Mouse (Mus musculus) kidney, postnatal 10 days (tissue): ENCODE data around the gene Itgav.

ENCODE experiments used
- DNase-seq: peaks from one replicate; pipeline ENCODE4 v3.0.0; 2021; ENCODE audit warnings: mixed read lengths

Itgav gene

DNA sequence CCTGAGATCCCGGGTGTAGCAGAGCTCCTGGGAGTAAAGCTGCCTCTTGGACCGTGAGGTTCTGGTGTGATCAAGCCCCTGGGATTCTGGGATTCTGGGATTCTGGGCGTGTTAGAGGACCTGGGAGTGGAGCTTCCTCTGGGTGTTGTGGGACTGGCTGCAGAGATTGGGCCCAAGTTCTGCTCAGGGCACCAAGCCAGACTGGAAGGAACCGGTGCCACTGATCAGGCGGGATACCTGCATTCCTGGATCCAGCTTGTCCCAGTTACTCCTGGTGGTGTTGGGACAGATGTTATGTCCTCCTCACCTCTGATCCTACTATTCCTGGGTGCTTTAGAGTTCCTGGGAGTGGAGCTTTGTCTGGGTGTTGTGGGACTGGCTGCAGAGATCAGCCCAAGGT lies 28.8 kb downstream of the Itgav start:
- no peak for DNase-seq

DNA sequence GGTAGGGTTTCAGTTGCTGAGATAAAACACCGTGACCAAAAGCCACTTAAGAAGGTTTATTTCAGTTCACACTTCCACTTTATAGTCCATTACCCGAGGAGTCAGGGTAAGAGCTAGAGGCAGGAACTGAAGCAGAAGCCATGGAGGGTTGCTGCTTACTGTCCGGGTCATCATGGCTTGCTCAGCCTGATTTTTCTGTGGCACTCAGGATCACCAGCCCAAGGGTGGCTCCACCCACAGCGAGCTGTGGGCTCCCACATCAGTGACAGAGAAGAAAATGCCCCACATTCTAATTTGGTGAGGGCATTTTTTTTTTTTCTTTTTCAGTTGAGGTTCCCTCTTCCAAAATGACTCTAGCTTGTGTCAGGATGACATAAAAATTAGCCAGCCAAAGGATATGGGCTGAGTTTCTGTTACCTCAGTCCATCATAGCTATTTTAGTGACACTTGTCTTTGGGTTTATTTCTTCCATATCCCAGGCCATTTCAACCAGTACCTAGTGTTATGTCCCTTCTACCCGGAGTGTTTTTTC lies 30.2 kb downstream of the Itgav start:
- no peak for DNase-seq

- no peak for DNase-seq
Measured at GRCm38 (mm10) chr2:83758606-83759215, 34.5 kb downstream of the Itgav start.

GRCm38 (mm10) chr2:83759216-83759648 lies 35.0 kb downstream of the Itgav start:
- peak; percentile 73 for DNase-seq

DNA sequence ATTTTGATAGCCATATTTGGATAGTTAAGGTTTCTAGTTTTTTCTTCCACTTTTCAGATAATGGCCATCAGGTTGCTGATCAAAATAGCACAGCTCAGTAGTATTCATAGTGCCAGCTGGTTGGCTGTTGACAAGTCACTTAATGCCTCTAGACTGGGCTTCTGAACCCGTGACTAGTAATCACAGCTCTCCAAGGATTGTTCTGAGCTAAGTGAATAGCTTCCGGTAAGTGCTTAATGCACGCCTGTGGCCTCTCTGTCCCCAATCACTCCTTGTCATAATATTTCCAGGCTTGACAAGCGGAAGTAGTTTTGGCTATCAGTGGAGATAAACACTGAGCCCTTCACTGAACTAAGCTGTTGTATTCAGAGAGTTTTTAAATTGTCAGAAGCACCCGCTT lies 35.5 kb downstream of the Itgav start:
- no peak for DNase-seq

DNA sequence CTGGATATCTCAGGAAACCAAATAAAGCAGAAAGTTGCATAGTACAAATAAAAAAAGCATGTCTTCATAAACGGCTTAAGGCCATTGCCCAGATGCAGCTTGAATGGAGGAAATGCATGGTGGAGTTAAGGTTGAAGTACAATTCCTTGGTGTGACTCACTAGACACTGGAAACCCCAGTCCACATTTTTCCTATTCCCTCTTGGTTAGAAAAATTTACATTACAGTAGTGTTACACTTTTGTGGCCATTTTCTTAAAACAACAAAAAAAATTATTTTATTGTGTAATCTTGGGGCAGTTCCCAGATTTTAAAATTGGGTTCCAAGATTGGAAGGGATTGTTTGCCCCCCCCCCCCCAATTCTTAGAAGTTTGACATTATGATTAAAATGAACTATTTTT lies 35.9 kb downstream of the Itgav start:
- no peak for DNase-seq

DNA sequence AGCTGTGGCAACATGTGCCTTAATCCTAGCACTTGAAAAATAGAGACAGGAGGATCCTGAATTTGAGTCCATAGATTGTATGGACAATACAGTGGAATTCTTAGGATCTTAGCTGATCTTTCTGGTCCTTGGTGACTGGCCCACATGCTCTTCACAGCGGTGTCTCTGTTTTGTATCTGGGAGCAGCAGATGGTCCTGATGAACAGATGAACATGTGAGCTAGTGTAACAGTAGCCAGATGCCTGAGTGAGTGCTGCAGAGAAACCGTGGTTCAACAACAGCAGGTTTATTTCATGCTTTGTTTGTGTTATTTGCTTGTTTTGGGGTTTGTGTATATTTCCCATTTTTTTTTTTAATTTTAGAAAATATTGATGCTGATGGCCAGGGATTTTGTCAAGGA lies 37.3 kb downstream of the Itgav start:
- DNase-seq, result no peak

GRCm38 (mm10) chr2:83762106-83762855 lies 38.1 kb downstream of the Itgav start:
- DNase-seq, result no peak

- DNase-seq, result peak; percentile 33
Measured at GRCm38 (mm10) chr2:83766058-83766457, 41.9 kb downstream of the Itgav start.

- DNase-seq, result no peak
Measured at GRCm38 (mm10) chr2:83766878-83767277, 42.7 kb downstream of the Itgav start.

DNA sequence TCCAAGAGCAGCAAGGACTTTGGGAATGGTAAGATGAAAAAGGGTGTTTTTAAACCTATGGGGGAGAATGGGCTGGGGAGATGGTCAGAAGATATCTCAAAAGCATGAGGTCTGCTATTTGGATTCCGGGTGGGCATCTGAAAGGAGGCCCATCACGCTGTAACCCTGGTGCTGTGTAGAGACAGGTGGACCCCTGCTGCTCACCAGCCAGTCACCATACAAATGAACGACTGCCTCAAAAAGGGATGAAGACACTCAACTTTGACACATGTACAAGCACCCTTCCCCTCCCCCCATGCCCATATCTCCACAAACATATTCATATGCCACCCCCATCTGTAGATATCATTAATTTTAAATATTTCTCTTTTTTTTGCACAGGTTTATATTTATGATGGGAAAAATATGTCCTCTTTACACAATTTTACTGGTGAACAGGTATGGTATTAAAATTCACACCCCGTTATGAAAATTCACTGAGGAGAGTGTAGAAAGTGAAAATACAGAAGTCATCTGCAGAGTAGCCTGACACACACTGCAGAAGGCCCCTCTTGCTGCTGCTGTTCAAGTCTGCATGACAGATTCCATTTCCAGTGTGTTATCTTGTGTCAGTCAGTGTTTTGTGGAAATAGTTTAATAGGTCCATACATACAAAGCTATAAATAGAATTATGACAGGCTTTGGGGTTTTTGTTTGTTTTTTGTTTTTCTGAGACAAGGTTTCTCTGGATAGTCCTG lies 44.3 kb downstream of the Itgav start:
- DNase-seq, result no peak

DNA sequence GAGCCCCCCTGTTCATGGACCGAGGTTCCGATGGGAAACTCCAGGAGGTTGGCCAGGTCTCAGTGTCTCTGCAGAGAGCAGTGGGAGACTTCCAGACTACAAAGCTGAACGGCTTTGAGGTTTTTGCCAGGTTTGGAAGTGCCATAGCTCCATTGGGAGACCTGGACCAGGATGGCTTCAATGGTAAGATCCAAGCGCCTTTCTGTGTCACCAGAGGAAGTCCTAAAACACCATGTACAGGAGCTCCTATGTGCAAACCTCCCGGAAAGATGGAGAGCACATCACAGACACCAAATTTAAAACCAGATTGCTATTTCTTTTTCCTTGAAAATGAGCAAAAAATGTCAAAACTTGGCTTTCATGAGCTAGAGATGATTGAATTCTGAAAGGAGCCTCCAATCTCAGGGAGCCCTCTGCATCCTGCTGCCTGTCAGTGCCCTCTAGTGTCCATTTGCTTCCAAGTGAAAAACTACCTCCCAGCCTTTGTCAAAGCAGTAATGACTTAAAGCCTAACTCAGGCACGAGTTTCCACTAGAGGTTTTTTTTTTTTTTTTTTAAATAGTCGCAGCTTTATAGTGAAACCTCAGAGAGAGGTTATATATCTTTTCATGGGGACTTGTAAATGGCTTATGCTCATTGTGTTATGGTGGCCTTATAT lies 47.1 kb downstream of the Itgav start:
- DNase-seq, result peak; percentile 75

DNA sequence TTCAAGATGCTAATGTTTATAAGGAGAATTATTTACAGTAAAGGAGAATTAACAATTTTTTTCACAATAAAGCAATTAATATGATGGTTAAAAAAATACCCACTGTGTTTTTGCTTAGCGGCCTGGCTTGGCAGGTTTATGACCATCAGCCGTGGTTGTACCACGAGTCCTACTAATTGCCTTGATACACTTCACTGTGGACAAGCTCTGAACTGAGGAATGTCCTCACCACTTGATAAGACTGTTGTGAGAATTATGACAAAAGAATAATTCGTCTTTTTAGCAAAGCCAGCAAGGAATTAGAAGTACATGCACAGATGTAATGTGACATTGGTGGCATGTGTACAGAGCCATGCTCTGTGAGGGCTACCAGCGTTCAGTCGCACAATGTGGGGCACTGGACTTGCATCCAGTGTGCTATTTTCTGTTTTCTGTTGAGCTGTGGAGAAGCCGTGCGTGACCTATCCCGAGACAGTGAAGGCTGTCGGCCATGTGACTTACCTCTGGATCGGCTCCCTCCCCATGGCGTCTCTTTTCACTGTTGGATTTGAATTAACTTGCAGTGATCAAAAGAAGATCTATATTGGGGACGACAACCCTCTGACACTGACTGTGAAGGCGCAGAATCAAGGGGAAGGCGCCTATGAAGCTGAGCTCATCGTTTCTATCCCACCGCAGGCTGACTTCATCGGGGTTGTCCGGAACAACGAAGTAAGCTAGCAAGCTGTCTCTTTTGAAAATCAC lies 67.3 kb downstream of the Itgav start:
- no peak for DNase-seq

GRCm38 (mm10) chr2:83792102-83792501 lies 67.9 kb downstream of the Itgav start:
- DNase-seq, result no peak

DNA sequence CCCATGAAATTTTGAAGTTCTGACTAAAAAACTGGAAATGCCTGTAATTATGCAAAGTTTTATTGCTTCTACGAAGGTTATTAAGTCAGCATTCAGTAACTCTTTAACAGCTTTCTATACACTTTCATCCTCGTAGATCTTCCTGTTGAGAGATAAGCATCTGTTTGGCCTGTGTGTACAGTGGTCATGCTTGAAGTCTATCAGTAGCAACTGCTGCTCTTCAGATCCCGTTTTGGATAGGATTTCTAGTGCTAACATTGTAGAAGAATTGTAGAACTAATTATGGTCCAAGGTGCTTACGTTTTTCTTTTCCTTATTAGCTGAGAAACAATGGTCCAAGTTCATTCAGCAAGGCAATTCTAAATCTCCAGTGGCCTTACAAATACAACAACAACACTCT lies 71.6 kb downstream of the Itgav start:
- DNase-seq, result no peak

GRCm38 (mm10) chr2:83797902-83798497 lies 73.8 kb downstream of the Itgav start:
- DNase-seq, result no peak

DNA sequence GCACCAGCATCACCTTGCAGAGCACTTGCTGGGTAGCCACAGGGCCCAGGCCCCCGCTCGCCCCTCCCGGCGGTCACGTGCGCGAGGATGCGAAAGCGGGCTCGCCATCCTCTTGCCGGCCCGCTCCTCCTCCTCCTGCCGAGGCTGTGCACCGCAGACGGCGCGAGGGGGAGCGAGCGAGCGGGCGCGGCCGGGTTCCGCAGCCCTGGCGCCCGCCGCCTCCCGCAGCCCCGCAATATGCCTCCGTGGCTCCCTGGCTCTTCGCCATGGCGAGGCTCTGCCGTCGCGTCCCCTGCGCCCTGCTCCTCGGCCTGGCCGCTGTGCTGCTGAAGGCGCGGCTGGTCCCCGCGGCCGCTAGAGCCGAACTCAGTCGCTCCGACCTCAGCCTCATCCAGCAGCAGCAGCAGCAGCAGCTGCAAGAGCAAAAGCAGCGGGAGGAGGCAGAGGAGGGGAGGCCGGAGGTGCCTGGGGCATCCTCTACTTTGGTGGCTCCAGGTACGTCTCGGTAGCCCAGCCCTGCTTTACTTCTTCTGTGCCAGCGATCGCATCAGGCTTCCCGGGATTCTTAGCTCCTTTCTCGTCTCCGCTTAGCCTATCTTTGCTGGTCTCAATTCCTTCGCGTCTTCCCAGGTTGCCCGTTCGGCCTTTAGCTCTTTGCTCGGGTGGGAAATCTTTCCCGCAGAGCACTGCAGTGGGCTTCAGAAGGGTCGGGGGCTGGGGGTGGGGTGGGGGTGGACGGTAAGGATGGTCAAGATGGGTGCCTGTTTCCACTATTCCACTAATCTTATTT lies 88.5 kb downstream of the Itgav start, which contains the start of gene Fam171b:
Gene Fam171b, plus strand, starts transcription at position 154 of the 790 bp plus-strand sequence.
- peak; percentile 78 for DNase-seq

GRCm38 (mm10) chr2:83813273-83813892 lies 89.2 kb downstream of the Itgav start:
- DNase-seq, result no peak

- no peak for DNase-seq
Measured at GRCm38 (mm10) chr2:83814009-83814408, 89.8 kb downstream of the Itgav start.

- no peak for DNase-seq
Measured at GRCm38 (mm10) chr2:83816147-83816546, 92.0 kb downstream of the Itgav start.
